Mouse (Mus musculus): ENCODE results near the gene Scpep1.

DNA sequence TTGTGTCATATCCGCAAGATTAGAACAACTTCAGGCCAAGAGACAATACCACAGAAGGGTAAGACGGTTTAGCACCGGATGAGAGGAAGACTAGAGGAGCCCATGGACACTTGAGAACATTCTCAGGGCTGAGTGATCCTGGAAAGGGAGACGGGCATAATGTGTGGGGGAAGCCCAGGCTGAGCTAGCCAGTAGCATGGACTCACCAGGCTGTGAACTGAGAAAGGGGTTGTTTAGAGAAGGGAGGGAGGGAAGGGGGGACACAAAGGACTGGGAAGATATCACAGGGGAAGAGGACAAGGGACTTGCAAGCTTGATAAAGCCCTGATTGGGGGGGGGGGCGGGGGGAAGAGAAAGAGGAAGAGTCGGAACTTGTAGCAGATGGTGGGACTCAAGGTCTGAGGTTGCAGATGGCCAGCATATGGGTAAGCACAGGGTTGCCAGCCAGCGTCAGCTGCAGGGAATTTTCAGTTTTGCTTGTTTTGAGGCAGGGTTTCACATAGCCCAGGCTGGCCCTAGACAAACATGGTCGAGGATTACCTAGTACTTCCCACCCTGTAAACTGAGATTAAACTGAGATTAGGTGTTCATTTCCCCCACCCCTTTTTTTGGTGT is 9.2 kb downstream of the Scpep1 start:
- TF ChIP-seq ZNF384 (IDR thresholded peaks at IDR 0.05; ENCODE audit: low read depth, low read length): no peak
- TF ChIP-seq HCFC1 (IDR thresholded peaks at IDR 0.05; ENCODE audit: borderline replicate concordance, insufficient read depth, low read length): no peak

All from ES-E14 (cell line).